Mouse (Mus musculus) bone marrow macrophage, adult 2 months (primary cell): Measurements from ENCODE around the gene Fkbp5. TPM values are rescaled to one million over a fixed set of nuclear protein-coding genes. Genes with fewer than 3 reads are reported as not detected.

Experiments
- H3K27ac ChIP-seq: 2 replicates; pipeline ENCODE4 v1.5.1; 2012; ENCODE audit warnings: low read depth, low read length; ENCODE audit not compliant: insufficient read depth
- H3K4me1 ChIP-seq: 2 replicates; pipeline ENCODE4 v1.6.1; 2012; ENCODE audit warnings: low read length; ENCODE audit not compliant: control insufficient read depth, insufficient read depth
- H3K4me3 ChIP-seq: 2 replicates; pipeline ENCODE4 v1.5.1; 2012; ENCODE audit warnings: mild to moderate bottlenecking, low read length, moderate library complexity; ENCODE audit not compliant: insufficient read depth
- CTCF ChIP-seq: IDR thresholded peaks from 2 replicates; pipeline ENCODE4 v1.5.1; 2012; ENCODE audit warnings: low read depth, mild to moderate bottlenecking, low read length, moderate library complexity
- POLR2A ChIP-seq: IDR thresholded peaks from 2 replicates; pipeline ENCODE4 v1.6.1; 2012; ENCODE audit warnings: mild to moderate bottlenecking, low read depth, low read length, borderline replicate concordance
- polyA plus RNA-seq: library from polyadenylated mRNA; stranded (reverse); fragments of >200 nt; gene quantifications from 2 replicates; pipeline ENCODE4 v1.2.4, GENCODE M21; 2012; ENCODE audit not compliant: missing spikeins, insufficient read depth, insufficient read length

Fkbp5 gene
- polyA plus RNA-seq, 1 experiment = 4.4 TPM

- H3K4me3 ChIP-seq = no peak overlapping the region
- H3K4me1 ChIP-seq = peaks cover 33% of the 10 kb centered on the region
- H3K27ac ChIP-seq = no peak overlapping the region
- TF ChIP-seq CTCF (no peak), POLR2A (no peak)
These were observed 446 bp downstream of the Fkbp5 start for GRCm38 (mm10) chr17:28516881-28517280.

GRCm38 (mm10) chr17:28515431-28516341, 1.6 kb downstream of the Fkbp5 start:
- Histone ChIP-seq H3K4me3 (no peak overlapping the region), H3K4me1 (peaks cover 37% of the 10 kb centered on the region), H3K27ac (no peak overlapping the region)
- TF ChIP-seq POLR2A (no peak), CTCF (no peak)

DNA sequence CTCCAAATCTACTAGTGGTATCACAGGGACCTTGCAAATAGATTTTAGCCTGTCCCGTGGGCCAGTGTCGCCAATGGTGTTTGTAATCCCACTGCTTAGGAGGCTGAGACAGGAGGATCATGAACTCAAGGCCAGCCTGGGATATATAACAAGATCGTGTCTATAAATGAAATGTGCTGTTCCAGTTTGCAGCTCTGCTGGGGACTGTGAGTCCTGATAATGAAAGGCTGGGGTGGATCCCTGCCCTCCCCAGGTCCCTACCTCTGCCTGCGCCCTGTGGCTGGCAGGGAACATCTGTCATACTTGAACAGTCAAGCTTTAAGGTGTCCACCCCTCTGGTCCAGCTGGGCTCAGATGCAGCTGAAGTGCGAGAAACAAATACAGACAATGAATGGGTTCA, 2.8 kb downstream of the Fkbp5 start:
- peaks cover 38% of the 10 kb centered on the region for H3K4me1 ChIP-seq
- no peak overlapping the region for H3K27ac ChIP-seq
- TF ChIP-seq POLR2A = no peak
- TF ChIP-seq CTCF = no peak
- H3K4me3 ChIP-seq = no peak overlapping the region

- Histone ChIP-seq H3K4me3 (peak overlapping the region; percentile 24; the same call in 1 of the 2 replicates), H3K27ac (peak overlapping the region; percentile 83), H3K4me1 (peaks cover 38% of the 10 kb centered on the region)
- TF ChIP-seq CTCF (no peak), POLR2A (no peak)
These were observed 3.5 kb downstream of the Fkbp5 start for GRCm38 (mm10) chr17:28513844-28514243.

- peak overlapping the region; percentile 83 for H3K27ac ChIP-seq
These were observed 4.0 kb downstream of the Fkbp5 start for GRCm38 (mm10) chr17:28513337-28513736.

GRCm38 (mm10) chr17:28512696-28513095, 4.6 kb downstream of the Fkbp5 start:
- Histone ChIP-seq H3K4me1 (peaks cover 37% of the 10 kb centered on the region), H3K27ac (no peak overlapping the region), H3K4me3 (no peak overlapping the region)
- TF ChIP-seq CTCF (no peak), POLR2A (no peak)

More at GRCm38 (mm10) chr17:28513337-28513736, 4.0 kb downstream of the Fkbp5 start:
- TF ChIP-seq CTCF (no peak), POLR2A (no peak)
- peaks cover 38% of the 10 kb centered on the region for H3K4me1 ChIP-seq
- no peak overlapping the region for H3K4me3 ChIP-seq

DNA sequence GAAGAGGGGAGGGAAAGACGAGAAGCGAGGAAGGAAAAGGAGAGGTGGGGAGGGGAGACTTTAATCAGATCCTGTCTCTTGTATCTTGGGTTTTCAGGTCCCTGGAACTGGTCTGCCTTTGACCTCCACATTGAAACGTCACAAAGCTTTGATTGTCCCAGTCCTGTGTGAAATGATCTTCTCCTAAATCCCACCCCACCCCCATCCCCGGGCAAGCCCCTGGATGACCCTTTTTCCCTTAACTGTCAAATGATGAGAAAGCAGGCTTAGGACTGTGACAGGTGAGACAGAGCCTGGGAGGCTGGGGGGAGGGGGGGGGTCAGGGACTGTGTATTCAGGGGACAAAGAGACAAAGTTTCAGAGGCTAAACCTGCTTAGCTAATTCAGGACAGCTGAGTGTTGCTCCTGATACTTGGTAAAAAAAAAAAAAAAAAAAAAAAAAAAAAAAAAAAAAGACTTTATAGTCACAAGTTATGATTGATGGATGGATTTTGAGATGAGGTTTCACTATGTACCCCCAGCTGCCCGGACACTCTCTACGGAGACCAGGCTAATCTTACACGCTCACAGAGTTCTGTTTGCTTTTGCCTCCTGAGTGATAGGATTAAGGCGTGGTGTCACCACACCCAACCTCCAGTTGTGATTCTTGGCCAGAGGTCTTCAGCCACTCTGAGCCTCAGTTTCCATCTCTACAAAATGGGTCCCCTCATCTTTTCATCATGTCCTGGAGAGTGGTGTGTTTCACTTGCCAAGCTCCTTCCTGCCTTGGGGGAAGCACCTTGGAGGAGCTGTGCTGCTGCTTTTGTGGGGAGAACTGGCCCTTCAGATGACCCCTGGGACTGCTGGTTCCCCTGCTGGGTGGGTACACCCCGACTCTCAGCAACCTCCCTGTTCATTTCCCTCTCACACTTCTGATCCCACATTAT, 5.4 kb downstream of the Fkbp5 start:
- TF ChIP-seq POLR2A = no peak
- TF ChIP-seq CTCF = no peak
- peaks cover 35% of the 10 kb centered on the region for H3K4me1 ChIP-seq
- no peak overlapping the region for H3K4me3 ChIP-seq
- no peak overlapping the region for H3K27ac ChIP-seq

DNA sequence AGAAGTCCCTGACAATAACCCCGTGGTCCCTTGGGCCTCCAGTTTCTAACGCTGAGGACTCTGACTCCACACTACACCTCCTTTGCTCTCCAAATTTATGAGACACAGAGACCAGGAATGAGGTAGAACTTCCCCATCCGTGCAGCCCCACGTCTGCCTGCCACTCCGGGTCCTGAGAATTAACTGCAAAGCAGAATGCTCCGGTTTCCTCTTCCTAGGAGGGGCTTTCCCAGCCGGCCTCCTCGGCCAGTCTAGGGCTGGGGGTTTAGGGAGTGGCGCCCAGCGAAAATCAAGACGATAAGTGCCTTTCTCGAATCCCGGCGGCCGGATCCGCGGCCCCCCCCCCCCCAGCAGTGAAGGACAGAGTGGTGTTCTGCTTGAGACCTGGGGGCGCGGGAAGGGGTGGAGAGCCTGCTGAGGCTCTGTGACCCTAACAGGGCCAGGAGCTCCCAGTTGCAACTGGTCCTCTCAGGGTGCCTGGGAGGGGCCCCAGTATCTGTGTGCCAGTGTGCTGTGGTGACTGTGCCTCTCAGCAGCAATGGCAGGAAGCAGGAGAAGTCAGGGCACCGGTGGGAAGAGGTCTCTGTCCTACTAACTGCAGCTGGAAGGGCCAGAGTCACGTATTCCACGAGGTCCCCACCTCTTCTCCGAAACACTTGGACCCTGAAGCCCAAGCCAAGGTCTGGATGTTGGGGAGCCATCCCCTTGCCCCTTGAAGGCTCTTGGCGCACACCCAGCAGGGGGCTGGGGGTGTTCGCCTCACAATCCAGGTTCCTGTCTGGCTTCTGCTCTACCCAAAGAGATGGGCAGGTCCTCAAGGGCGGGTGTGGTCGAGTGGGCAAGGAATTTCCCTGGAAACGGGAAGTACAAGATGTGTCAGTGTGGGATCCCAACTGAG, 6.6 kb downstream of the Fkbp5 start:
- TF ChIP-seq CTCF = no peak
- no peak for TF ChIP-seq POLR2A
- peaks cover 33% of the 10 kb centered on the region for H3K4me1 ChIP-seq
- H3K4me3 ChIP-seq = peak overlapping the region; percentile 32
- H3K27ac ChIP-seq = no peak overlapping the region

DNA sequence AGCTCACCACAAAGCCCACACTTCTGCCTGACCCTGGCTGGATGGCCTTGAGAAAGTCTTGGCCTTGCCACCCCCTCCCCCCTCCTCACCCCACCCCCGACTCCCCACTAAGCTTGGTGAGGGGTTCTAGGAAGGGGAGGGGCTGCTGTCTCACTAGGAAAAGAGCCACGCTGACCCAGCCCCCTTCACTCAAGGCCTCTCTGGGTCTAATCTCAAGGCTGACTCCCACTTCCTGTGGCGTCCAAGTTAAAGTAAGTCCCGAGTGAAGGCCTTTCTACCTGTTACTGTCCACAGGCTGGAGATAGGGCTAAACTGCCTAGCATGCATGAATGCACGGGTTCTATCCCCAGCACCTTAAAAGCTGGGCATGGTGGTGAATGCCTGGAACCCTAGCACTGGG, 9.8 kb downstream of the Fkbp5 start:
- no peak overlapping the region for H3K27ac ChIP-seq
- TF ChIP-seq POLR2A (no peak), CTCF (no peak)
- H3K4me3 ChIP-seq = no peak overlapping the region
- H3K4me1 ChIP-seq = peaks cover 7% of the 10 kb centered on the region
